Mouse (Mus musculus) left cerebral cortex, postnatal 4 days (tissue): ENCODE results near the gene Plekha8. TPM values are rescaled to one million over a fixed set of nuclear protein-coding genes. Genes with fewer than 3 reads are reported as not detected.

Experiments
- DNase-seq: peaks from one replicate; pipeline ENCODE4 v3.0.0-alpha.2; 2022
- intact Hi-C: fragments of 180-260 bp; cut with DNase I; formaldehyde crosslinking; loops from one replicate; pipeline ENCODE4 v1.15.1; 2025
- total RNA-seq, 2 experiments: library from RNA; stranded (reverse); gene quantifications; 2 replicates each; pipeline ENCODE4 v1.2.3; 2021

Gene Plekha8
- total RNA-seq, result 10 to 100 TPM; 13.5 to 14.8 TPM

GRCm38 (mm10) chr6:54594469-54595329, at the start of gene Plekha8:
TSS of gene Plekha8 (plus strand) at chr6:54595111.
- peak; percentile 92 for DNase-seq
- intact Hi-C loops, result loop anchor here (10.0 kb wide), 3 partner anchors 90 to 570 kb away; partner anchors contain the start of gene Mturn

GRCm38 (mm10) chr6:54548314-54549019, 46.4 kb upstream of the Plekha8 start:
- intact Hi-C loops, result no loop called here
- DNase-seq, result peak; percentile 51

- no peak for DNase-seq
- intact Hi-C loops, result no loop called here
Measured at GRCm38 (mm10) chr6:54549311-54549710, 45.6 kb upstream of the Plekha8 start.

GRCm38 (mm10) chr6:54550801-54551323, 44.0 kb upstream of the Plekha8 start:
- intact Hi-C loops, result no loop called here
- no peak for DNase-seq

GRCm38 (mm10) chr6:54552721-54553413, 42.0 kb upstream of the Plekha8 start:
- DNase-seq, result no peak
- intact Hi-C loops, result no loop called here

- intact Hi-C loops, result no loop called here
Measured at GRCm38 (mm10) chr6:54553632-54554031, 41.3 kb upstream of the Plekha8 start.

GRCm38 (mm10) chr6:54554341-54555110, 40.4 kb upstream of the Plekha8 start:
- intact Hi-C loops, result no loop called here
- peak; percentile 43 for DNase-seq

More at GRCm38 (mm10) chr6:54553632-54554031, 41.3 kb upstream of the Plekha8 start:
- DNase-seq, result no peak

GRCm38 (mm10) chr6:54555816-54556215, 39.1 kb upstream of the Plekha8 start:
- DNase-seq, result no peak
- intact Hi-C loops, result no loop called here

- intact Hi-C loops, result no loop called here
- DNase-seq, result no peak
Measured at GRCm38 (mm10) chr6:54557671-54558070, 37.2 kb upstream of the Plekha8 start.

- peak; percentile 56 for DNase-seq
- intact Hi-C loops, result no loop called here
Measured at GRCm38 (mm10) chr6:54558466-54558865, 36.4 kb upstream of the Plekha8 start.

- intact Hi-C loops, result no loop called here
- no peak for DNase-seq
Measured at GRCm38 (mm10) chr6:54562018-54562809, 32.7 kb upstream of the Plekha8 start.

GRCm38 (mm10) chr6:54563561-54563960, 31.4 kb upstream of the Plekha8 start:
- no peak for DNase-seq
- intact Hi-C loops, result no loop called here

- intact Hi-C loops, result no loop called here
- DNase-seq, result no peak
Measured at GRCm38 (mm10) chr6:54564506-54564991, 30.4 kb upstream of the Plekha8 start.

GRCm38 (mm10) chr6:54565012-54565411, 29.9 kb upstream of the Plekha8 start:
- peak; percentile 68 for DNase-seq
- intact Hi-C loops, result no loop called here

GRCm38 (mm10) chr6:54565665-54566545, 29.0 kb upstream of the Plekha8 start, which contains the start of gene Scrn1:
TSS of gene Scrn1 (minus strand) at chr6:54566489.
- intact Hi-C loops, result no loop called here
- peak; percentile 78 for DNase-seq

- intact Hi-C loops, result no loop called here
Measured at GRCm38 (mm10) chr6:54566546-54566919, 28.4 kb upstream of the Plekha8 start.

GRCm38 (mm10) chr6:54569776-54570175, 25.1 kb upstream of the Plekha8 start:
- DNase-seq, result no peak
- intact Hi-C loops, result no loop called here

More at GRCm38 (mm10) chr6:54566546-54566919, 28.4 kb upstream of the Plekha8 start:
- DNase-seq, result no peak
